Mouse (Mus musculus): Measurements from ENCODE around the gene Gm20865. TPM values are rescaled to one million over a fixed set of nuclear protein-coding genes. Genes with fewer than 3 reads are reported as not detected.
"Not testable (repeated sequence)": the region's sequence is repeated elsewhere in the genome, so short reads cannot be mapped to it uniquely, and the experiment has no call there.

Gm20865 gene
- not detected in 2 replicates for polyA plus RNA-seq (2014; fragmentation: Nextera tagmentation; extraction: Ambion mirVana)

GRCm38 (mm10) chrY:21241275-21241674, at the start of gene Gm20865:
TSS of gene Gm20865 (plus strand) at chrY:21241575.
- H3K36me3 ChIP-seq (replicated peaks; ENCODE audit: control insufficient read depth, insufficient read depth, low read depth, low read length); H3K4me3 ChIP-seq (ENCODE audit: low read depth, low read length); H3K4me1 ChIP-seq (ENCODE audit: control insufficient read depth, insufficient read depth, low read length); H3K27ac ChIP-seq (replicated peaks; ENCODE audit: low read depth, low read length); ATAC-seq (replicated peaks; ENCODE audit: insufficient number of reproducible peaks, low FRiP score, low TSS enrichment, low read depth); DNase-seq (ENCODE audit: low spot score); H3K9ac ChIP-seq (replicated peaks; ENCODE audit: low read length); H3K27me3 ChIP-seq (ENCODE audit: control insufficient read depth, insufficient read depth, low read length); H3K9me3 ChIP-seq (replicated peaks; ENCODE audit: control insufficient read depth, low read length); H3K4me2 ChIP-seq (ENCODE audit: low read depth, low read length): not testable (repeated sequence)
- WGBS: no CpG with 5 or more reads among the region's 3 CpGs

Other genes starting within 250 kb of the Gm20865 start
- gene Gm29866, start 247.9 kb upstream of the Gm20865 start, polyA plus RNA-seq (2014; fragmentation: Nextera tagmentation; extraction: Ambion mirVana): not detected in 2 replicates
- not detected in 2 replicates for gene Gm20909, start 77.0 kb upstream of the Gm20865 start, polyA plus RNA-seq (2014; fragmentation: Nextera tagmentation; extraction: Ambion mirVana)